Mouse (Mus musculus): ENCODE data around the gene Atrn. TPM values are rescaled to one million over a fixed set of nuclear protein-coding genes. Genes with fewer than 3 reads are reported as not detected.

Atrn gene
- polyA plus RNA-seq, 1 experiment from 2014 or later, result 9.4 TPM

Small RNA genes lying within 50 kb of the gene (microRNA-seq; reads per million reads assigned to microRNA genes)
- gene Mir6973b (ENCODE audit: borderline number of aligned reads), result not detected

Other genes with a start within 250 kb of the Atrn start
- 55.9 and 63.8 TPM in 2 replicates for gene Ddrgk1, start 241.8 kb upstream of the Atrn start, polyA plus RNA-seq (2014; fragmentation: Nextera tagmentation; extraction: Ambion mirVana)
- 90.4 and 98.7 TPM in 2 replicates for gene Itpa, start 238.9 kb upstream of the Atrn start, polyA plus RNA-seq (2014; fragmentation: Nextera tagmentation; extraction: Ambion mirVana)
- 1.8 and 2.3 TPM in 2 replicates for gene Slc4a11, start 209.0 kb upstream of the Atrn start, polyA plus RNA-seq (2014; fragmentation: Nextera tagmentation; extraction: Ambion mirVana)
- gene 4930402H24Rik, start 89 bp upstream of the Atrn start, polyA plus RNA-seq (2014; fragmentation: Nextera tagmentation; extraction: Ambion mirVana), result 33.0 and 33.3 TPM in 2 replicates
- 31.5 and 32.0 TPM in 2 replicates for gene Gfra4, start 136.6 kb downstream of the Atrn start, polyA plus RNA-seq (2014; fragmentation: Nextera tagmentation; extraction: Ambion mirVana)
- gene Adam33, start 157.3 kb downstream of the Atrn start, polyA plus RNA-seq (2014; fragmentation: Nextera tagmentation; extraction: Ambion mirVana), result 18.4 and 22.7 TPM in 2 replicates
- 0.58 and 0.70 TPM in 2 replicates for gene Siglec1, start 180.3 kb downstream of the Atrn start, polyA plus RNA-seq (2014; fragmentation: Nextera tagmentation; extraction: Ambion mirVana)
- 9.2 and 10.9 TPM in 2 replicates for gene Hspa12b, start 220.8 kb downstream of the Atrn start, polyA plus RNA-seq (2014; fragmentation: Nextera tagmentation; extraction: Ambion mirVana)
- not detected in 2 replicates for gene Gm11037, start 227.0 kb downstream of the Atrn start, polyA plus RNA-seq (2014; fragmentation: Nextera tagmentation; extraction: Ambion mirVana)

Measured in embryonic facial prominence, embryonic 14.5 days (tissue).